Mouse (Mus musculus) left cerebral cortex, postnatal 4 days (tissue): ENCODE data around the gene Gm15557. TPM values are rescaled to one million over a fixed set of nuclear protein-coding genes. Genes with fewer than 3 reads are reported as not detected.
"Not testable (repeated sequence)": the region's sequence is repeated elsewhere in the genome, so short reads cannot be mapped to it uniquely, and the experiment has no call there.

Experiments used
- DNase-seq: peaks from one replicate; pipeline ENCODE4 v3.0.0-alpha.2; 2022
- intact Hi-C: fragments of 180-260 bp; cut with DNase I; formaldehyde crosslinking; loops from one replicate; pipeline ENCODE4 v1.15.1; 2025
- total RNA-seq, 2 experiments: library from RNA; stranded (reverse); gene quantifications; 2 replicates each; pipeline ENCODE4 v1.2.3; 2021

Gene Gm15557
- not detected for total RNA-seq

GRCm38 (mm10) chr2:155940681-155941080 lies at the start of gene Gm15557:
Gm15557 (plus strand) TSS chr2:155940728.
- no peak for DNase-seq
- intact Hi-C loops = no loop called here

- intact Hi-C loops = no loop called here
- no peak for DNase-seq
These were observed 46.1 kb upstream of the Gm15557 start for GRCm38 (mm10) chr2:155894307-155895045.

- intact Hi-C loops = no loop called here
- no peak for DNase-seq
These were observed 45.3 kb upstream of the Gm15557 start for GRCm38 (mm10) chr2:155895046-155895735.

DNA sequence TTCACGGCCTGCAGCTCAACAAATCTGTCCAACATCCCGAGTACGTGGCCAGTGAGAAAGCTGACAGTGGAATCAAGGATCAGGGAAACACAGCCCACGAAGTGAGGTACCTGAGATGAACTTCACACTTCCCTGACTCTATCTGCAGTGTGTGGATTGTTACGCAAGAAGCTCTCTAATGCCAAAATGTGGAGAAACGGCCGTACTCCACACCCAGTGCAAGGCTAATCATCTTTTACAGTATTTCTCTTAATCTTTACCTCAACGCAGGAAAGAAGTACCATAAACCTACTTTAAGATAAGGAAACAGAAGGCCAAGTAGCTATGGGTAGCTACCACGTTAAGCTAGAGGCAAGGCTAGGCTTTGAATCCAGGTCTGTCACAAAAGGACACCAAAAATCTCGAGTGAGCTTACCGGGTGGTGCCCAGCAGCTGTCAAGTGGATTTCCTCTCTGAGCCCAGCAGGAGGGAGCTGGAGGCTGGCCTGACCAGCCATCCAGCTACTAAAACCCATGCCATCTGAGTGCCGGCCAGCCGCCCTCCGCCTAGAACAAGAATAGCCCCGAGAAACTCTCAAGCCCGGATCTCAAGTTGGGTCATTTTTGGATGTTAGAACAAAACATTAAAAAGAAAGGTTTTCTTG lies 37.4 kb upstream of the Gm15557 start:
- DNase-seq = peak; percentile 75
- intact Hi-C loops = no loop called here

- intact Hi-C loops = no loop called here
- DNase-seq = peak; percentile 9
These were observed 36.9 kb upstream of the Gm15557 start for GRCm38 (mm10) chr2:155903632-155904008.

- intact Hi-C loops = no loop called here
- no peak for DNase-seq
These were observed 25.8 kb upstream of the Gm15557 start for GRCm38 (mm10) chr2:155914684-155915083.

GRCm38 (mm10) chr2:155923143-155923542 lies 17.4 kb upstream of the Gm15557 start:
- DNase-seq = no peak
- intact Hi-C loops = no loop called here

DNA sequence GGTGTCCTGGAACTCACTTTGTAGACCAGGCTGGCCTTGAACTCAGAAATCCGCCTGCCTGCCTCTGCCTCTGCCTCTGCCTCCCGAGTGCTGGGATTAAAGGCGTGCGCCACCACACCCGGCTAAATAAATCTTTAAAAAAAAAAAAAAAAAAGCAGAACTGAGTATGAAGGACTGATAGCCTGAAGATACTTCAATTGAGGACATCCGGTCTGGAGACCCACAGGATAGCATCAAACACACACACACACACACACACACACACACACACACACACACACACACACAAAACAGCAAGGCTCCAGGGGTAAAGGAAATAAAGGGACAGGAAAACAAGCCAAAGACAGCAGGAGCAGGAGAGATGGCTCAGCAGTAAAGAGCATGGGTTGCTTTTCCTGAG lies 15.3 kb upstream of the Gm15557 start:
- DNase-seq, intact Hi-C loops: not testable (repeated sequence)

DNA sequence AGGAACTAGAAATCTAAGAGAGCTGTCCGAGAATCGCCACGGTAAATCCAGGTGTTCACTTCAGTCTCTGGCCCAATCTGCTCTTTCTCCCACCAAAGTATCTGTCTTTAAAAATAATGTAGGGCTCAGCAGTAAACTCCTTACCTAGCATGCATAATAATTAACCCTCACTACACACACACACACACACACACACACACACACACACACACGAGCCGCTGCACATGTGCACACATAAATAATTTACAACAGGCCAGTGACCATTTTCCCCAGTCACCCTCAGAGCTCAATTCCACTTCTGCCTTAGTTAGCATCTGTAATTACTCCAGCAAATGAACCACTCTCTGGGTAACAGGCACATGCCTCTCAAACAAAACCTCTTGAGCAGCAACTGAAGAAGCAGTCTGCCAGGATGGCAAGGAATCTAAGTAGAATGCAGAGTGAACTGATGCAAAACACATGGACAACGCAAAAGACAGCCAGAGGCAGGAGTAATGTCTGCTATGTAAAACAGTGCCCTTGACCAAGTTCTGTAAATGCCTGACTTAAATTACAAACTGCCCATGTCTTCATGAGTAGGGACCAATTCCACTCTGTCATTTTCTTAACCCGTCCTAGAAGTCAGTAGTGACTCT lies 11.7 kb upstream of the Gm15557 start:
- intact Hi-C loops = no loop called here
- no peak for DNase-seq

GRCm38 (mm10) chr2:155929531-155930442 lies 10.7 kb upstream of the Gm15557 start, which contains the start of gene Uqcc1:
Uqcc1 (minus strand) TSS chr2:155930310.
- intact Hi-C loops = no loop called here
- DNase-seq = peak; percentile 91

DNA sequence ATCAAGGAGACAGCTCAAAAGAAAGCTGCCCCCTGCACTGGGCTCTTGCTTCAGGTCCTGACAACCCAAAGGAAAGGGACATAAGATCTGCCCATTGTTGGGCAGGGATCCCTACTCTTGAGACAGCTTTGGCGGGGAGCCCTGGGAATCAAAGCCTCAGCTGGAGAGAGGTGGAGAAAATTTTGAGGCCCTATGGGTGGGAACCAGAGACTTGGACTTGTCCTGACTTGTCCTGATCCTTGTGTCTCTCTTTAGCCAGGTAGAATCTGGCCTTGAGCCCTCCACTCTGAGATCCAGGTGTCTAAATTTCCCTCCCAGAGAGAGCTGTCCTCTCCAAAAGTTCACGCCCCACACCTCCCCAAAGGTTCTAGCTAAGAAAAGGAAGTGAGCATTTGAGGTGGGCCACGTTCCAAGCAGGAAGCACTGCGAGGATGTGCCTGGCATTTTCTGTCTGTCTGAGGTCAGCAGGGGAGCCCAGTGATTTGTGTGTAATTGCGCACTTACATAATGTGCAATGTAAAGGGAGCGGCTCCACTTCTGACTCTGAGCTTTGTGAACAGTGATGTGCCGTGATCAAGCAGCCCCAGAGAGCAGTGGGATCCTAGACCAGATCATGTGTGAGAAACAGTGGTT lies 515 bp upstream of the Gm15557 start:
- intact Hi-C loops = no loop called here
- DNase-seq = no peak

DNA sequence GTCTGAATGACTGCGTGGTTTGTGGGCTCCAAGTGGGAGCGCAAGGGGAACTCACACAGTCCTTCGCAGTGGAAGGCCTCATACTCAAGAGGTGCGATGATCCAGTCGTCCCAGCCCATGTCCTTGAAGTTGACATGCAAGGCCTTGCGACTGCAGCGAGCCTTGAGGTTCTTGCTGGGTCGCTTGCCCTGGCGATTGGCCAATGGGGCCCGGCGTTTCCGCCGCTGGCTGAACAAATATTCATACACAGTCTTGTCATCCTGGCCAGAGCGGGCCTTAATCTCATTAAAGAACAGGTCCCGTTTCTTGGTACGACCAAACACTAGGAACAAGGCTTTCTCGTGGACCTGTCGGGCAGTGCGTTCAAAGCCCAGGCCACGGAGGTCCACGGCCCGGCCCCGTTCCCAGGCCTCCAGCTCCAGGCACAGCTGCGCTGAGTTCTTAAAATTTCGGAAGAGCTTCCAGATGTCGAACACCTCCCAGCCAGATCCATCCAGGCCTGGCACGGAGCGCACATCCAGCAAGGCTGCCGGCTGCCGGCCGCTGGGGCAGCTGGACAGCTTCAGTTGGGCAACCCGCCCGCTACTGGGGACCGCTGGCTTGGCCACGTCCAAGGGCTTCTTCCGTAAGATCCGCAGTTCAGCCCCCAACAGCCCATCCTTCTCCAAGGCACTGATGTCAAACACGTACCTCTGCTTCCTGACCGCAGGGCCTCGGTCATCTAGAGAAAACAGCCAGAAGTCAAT lies 1.3 kb downstream of the Gm15557 start:
- intact Hi-C loops = no loop called here
- DNase-seq = peak; percentile 23

DNA sequence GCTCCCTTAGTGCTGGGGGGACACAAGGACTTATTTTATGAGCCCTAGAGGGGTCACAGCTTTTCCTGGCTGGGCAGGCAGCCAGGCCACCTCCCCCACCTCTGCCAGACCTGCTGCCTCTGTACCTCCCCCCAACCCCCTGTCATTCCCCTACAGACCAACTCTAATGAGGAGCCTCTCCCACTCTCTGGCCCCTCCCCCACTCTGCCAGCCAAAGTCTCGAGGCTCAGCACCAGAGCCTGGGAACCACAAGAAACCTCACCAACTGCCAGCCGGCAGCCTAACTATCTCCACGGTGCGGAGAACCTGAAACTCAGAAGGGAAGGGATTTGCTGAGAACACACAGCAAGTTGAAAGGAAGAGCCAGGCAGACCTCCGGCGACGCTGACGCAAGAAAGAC lies 2.9 kb downstream of the Gm15557 start:
- peak; percentile 26 for DNase-seq
- intact Hi-C loops = no loop called here

- DNase-seq = no peak
- intact Hi-C loops = loop anchor here (5.0 kb wide), 1 partner anchor 97 kb away; no protein-coding TSS in a partner anchor
These were observed 4.2 kb downstream of the Gm15557 start for GRCm38 (mm10) chr2:155944685-155945084.

DNA sequence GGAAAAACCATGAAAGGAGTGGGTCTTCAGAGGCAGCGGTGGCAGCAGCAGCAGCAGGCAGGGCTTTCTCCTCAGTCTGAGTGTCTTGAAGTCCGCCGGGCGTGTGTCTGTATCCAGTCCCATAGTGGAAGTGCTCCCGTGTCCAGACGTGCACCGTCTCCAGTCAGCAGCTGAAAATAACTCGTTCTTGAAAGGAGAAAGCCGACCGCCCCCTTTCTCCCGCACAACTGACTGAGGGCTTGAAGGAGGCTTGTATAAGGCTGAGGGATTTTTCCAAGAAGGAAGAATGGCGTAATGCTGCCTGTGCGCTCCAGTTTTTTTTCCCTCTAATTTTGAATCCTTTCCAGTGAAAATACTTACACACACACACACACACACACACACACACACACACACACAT lies 4.6 kb downstream of the Gm15557 start, which contains the start of gene Gdf5:
Gdf5 (minus strand) TSS at position 244 of the 400 bp plus-strand sequence.
- DNase-seq = no peak
- intact Hi-C loops = loop anchor here (5.0 kb wide), 1 partner anchor 98 kb away; no protein-coding TSS in a partner anchor

GRCm38 (mm10) chr2:155945580-155945979 lies 5.1 kb downstream of the Gm15557 start:
- intact Hi-C loops = loop anchor here (5.0 kb wide), 1 partner anchor 98 kb away; no protein-coding TSS in a partner anchor
- no peak for DNase-seq

DNA sequence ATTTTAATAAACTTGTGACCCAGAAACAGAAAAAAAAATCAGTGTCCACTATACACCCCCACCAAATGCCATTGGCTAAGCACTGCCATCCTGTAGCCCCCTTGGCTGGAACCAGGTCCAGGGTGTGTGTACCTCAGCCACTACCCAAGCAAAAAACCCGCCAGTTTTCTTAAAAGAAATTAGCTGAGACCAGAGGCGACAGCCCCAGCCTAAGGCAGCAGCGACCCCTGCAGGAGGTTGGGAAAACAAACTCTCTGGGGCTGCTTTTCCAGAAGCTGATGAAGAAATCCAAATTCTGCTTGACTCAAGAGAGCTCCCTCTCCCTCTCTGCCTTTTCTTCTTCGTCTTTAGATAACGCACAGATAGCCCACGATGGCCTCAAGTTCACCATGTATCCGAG lies 5.5 kb downstream of the Gm15557 start:
- intact Hi-C loops = loop anchor here (5.0 kb wide), 1 partner anchor 99 kb away; no protein-coding TSS in a partner anchor
- peak; percentile 80 for DNase-seq

DNA sequence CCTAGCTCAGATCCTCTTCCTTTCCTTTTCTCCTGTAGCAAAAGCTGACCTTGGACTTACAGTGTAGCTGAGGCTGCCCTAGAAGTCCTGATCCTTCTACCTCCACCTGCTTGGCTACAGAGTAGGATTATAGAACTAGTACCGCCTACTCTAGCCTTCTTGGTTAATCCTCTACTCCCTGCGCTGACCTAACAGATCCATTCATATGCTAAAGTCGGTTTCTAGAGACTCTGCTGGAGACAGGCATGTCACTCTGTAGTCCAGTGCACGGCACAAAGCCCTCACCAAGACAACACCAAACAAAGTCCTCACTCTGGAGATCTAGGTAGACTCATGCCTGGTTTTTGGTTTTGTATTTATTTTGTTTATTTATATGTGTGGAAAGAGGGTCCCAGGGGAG lies 6.0 kb downstream of the Gm15557 start:
- DNase-seq = no peak

More for the DNA sequence above, 6.0 kb downstream of the Gm15557 start:
- intact Hi-C loops = loop anchor here (5.0 kb wide), 1 partner anchor 99 kb away; no protein-coding TSS in a partner anchor
